Mouse (Mus musculus): ENCODE data around the gene Tiam1.

GRCm38 (mm10) chr16:89854731-89855130 lies 288.8 kb downstream of the Tiam1 start:
- TF ChIP-seq CTCF (IDR thresholded peaks at IDR 0.05) (peak; percentile 39), EP300 (IDR thresholded peaks at IDR 0.05) (no peak)
